Mouse (Mus musculus): ENCODE measurements around the gene Slc9a8. TPM values are rescaled to one million over a fixed set of nuclear protein-coding genes. Genes with fewer than 3 reads are reported as not detected.
A peak's percentile ranks its signal among the peaks of the same experiment; 100 is the strongest.

The Slc9a8 gene
- total and polyA plus RNA-seq, 2 experiments from 2014 or later = 17.9 to 43.1 TPM

DNA sequence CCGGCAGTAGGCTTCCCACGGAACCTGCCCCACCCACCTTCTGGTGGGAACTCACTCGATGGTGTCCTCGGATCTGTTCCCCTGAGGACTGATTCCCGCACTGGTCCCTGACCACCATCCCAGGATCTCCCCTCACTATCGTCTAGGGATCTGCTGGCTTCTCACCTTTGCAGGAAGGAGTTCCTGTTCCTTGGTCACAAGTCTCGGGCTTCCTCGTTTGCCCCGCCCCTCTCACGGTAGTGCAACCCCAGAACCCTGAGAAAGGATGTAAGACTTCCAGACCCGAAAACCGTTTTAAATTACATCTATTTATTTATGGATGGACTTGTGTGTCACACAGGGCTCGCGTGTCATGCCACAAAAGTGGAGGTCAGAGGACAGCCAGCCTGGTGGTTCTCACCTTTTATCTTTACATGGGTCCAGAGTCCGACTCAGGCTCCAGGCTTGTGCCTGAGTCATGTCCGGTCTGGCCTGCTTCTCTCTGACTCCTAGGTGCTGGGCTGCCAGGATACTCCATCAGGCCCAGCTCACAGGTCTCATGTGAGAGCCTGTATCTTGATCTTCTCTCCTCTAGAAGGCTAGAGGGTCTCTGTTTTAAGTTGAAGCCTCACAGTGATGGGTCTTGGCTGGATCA, 14.1 kb upstream of the Slc9a8 start:
- 93% methylated on average over 16 of the region's 16 CpGs for WGBS
- Histone ChIP-seq H3K9ac (replicated peaks; ENCODE audit: low read length) (no peak overlapping the region), H3K4me1 (ENCODE audit: insufficient read depth, low read length) (no peaks in the 10 kb centered on the region), H3K27ac (no peak overlapping the region), H3K4me3 (ENCODE audit: low read length) (no peak overlapping the region), H3K27me3 (ENCODE audit: insufficient read depth, low read length) (no peaks in the 10 kb centered on the region), H3K36me3 (ENCODE audit: insufficient read depth, low read length) (no peaks in the 10 kb centered on the region), H3K4me2 (ENCODE audit: low read depth, low read length) (no peak overlapping the region), H3K9me3 (ENCODE audit: low read length) (no peaks in the 10 kb centered on the region)
- no peak for TF ChIP-seq CTCF (IDR thresholded peaks at IDR 0.05; ENCODE audit: low read depth)
- no peak for DNase-seq (ENCODE audit: low spot score)
- ATAC-seq = no peak

GRCm38 (mm10) chr2:167414461-167414860, 7.1 kb upstream of the Slc9a8 start:
- TF ChIP-seq CTCF (IDR thresholded peaks at IDR 0.05; ENCODE audit: low read depth) = no peak
- no peak overlapping the region for H3K4me2 ChIP-seq (ENCODE audit: low read depth, low read length)
- no peak for ATAC-seq
- no peaks in the 10 kb centered on the region for H3K9me3 ChIP-seq (ENCODE audit: low read length)
- no peak overlapping the region for H3K9ac ChIP-seq (replicated peaks; ENCODE audit: low read length)
- H3K4me1 ChIP-seq (ENCODE audit: insufficient read depth, low read length) = no peaks in the 10 kb centered on the region
- 88% methylated on average over 5 of the region's 5 CpGs for WGBS
- no peak for DNase-seq (ENCODE audit: low spot score)
- H3K36me3 ChIP-seq (ENCODE audit: insufficient read depth, low read length) = no peaks in the 10 kb centered on the region
- H3K4me3 ChIP-seq (ENCODE audit: low read length) = no peak overlapping the region
- no peaks in the 10 kb centered on the region for H3K27me3 ChIP-seq (ENCODE audit: insufficient read depth, low read length)
- H3K27ac ChIP-seq = no peak overlapping the region

GRCm38 (mm10) chr2:167415970-167416563, 5.4 kb upstream of the Slc9a8 start:
- no peak for ATAC-seq
- Histone ChIP-seq H3K9ac (replicated peaks; ENCODE audit: low read length) (no peak overlapping the region), H3K4me3 (ENCODE audit: low read length) (no peak overlapping the region), H3K27ac (no peak overlapping the region), H3K4me1 (ENCODE audit: insufficient read depth, low read length) (no peaks in the 10 kb centered on the region), H3K36me3 (ENCODE audit: insufficient read depth, low read length) (no peaks in the 10 kb centered on the region), H3K4me2 (ENCODE audit: low read depth, low read length) (no peak overlapping the region), H3K9me3 (ENCODE audit: low read length) (no peaks in the 10 kb centered on the region), H3K27me3 (ENCODE audit: insufficient read depth, low read length) (no peaks in the 10 kb centered on the region)
- whole genome bisulfite sequencing = 62% methylated on average over 9 of the region's 9 CpGs
- TF ChIP-seq CTCF (IDR thresholded peaks at IDR 0.05; ENCODE audit: low read depth) = no peak
- no peak for DNase-seq (ENCODE audit: low spot score)

DNA sequence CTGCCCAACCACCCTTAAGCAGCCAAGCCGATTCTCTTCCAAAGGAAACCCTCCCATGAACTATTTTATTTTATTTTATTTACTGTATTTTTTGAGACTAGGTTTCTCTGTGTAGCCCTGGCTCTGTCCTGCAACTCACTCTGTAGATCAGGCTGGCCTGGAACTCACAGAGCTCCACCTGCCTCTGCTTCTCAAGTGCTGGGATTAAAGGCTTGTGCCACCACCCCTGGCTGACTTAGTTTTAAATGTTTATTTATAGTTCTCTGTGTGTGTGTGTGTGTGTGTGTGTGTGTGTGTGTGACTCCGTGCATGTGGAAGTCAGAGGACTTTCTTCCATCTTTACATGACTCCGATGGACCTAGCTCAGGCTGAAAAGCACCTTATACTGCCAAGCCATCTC, 4.5 kb upstream of the Slc9a8 start:
- H3K4me1 ChIP-seq (ENCODE audit: insufficient read depth, low read length) = no peaks in the 10 kb centered on the region
- 84% methylated on average over 3 of the region's 3 CpGs for WGBS
- no peak for TF ChIP-seq CTCF (IDR thresholded peaks at IDR 0.05; ENCODE audit: low read depth)
- no peaks in the 10 kb centered on the region for H3K9me3 ChIP-seq (ENCODE audit: low read length)
- H3K4me2 ChIP-seq (ENCODE audit: low read depth, low read length) = no peak overlapping the region
- H3K9ac ChIP-seq (replicated peaks; ENCODE audit: low read length) = no peak overlapping the region
- H3K27me3 ChIP-seq (ENCODE audit: insufficient read depth, low read length) = no peaks in the 10 kb centered on the region
- no peak overlapping the region for H3K4me3 ChIP-seq (ENCODE audit: low read length)
- no peak for DNase-seq (ENCODE audit: low spot score)
- H3K27ac ChIP-seq = no peak overlapping the region
- ATAC-seq = no peak
- H3K36me3 ChIP-seq (ENCODE audit: insufficient read depth, low read length) = no peaks in the 10 kb centered on the region

GRCm38 (mm10) chr2:167417694-167418093, 3.8 kb upstream of the Slc9a8 start:
- H3K27ac ChIP-seq = no peak overlapping the region
- 46% methylated on average over 4 of the region's 4 CpGs for WGBS
- no peak overlapping the region for H3K4me3 ChIP-seq (ENCODE audit: low read length)
- H3K9ac ChIP-seq (replicated peaks; ENCODE audit: low read length) = no peak overlapping the region
- TF ChIP-seq CTCF (IDR thresholded peaks at IDR 0.05; ENCODE audit: low read depth) = peak; percentile 76
- no peak overlapping the region for H3K4me2 ChIP-seq (ENCODE audit: low read depth, low read length)
- ATAC-seq (no peak), DNase-seq (ENCODE audit: low spot score) (peak; percentile 80)
- no peaks in the 10 kb centered on the region for H3K36me3 ChIP-seq (ENCODE audit: insufficient read depth, low read length)
- H3K4me1 ChIP-seq (ENCODE audit: insufficient read depth, low read length) = peaks cover 5% of the 10 kb centered on the region
- H3K9me3 ChIP-seq (ENCODE audit: low read length) = no peaks in the 10 kb centered on the region
- no peaks in the 10 kb centered on the region for H3K27me3 ChIP-seq (ENCODE audit: insufficient read depth, low read length)

- peaks cover under 1% of the 10 kb centered on the region; the same call in 1 of the 2 replicates for H3K36me3 ChIP-seq (ENCODE audit: insufficient read depth, low read length)
- DNase-seq (ENCODE audit: low spot score) (peak; percentile 77), ATAC-seq (no peak)
- TF ChIP-seq CTCF (IDR thresholded peaks at IDR 0.05; ENCODE audit: low read depth) = peak; percentile 91
- no peaks in the 10 kb centered on the region for H3K27me3 ChIP-seq (ENCODE audit: insufficient read depth, low read length)
- H3K4me1 ChIP-seq (ENCODE audit: insufficient read depth, low read length) = peaks cover 6% of the 10 kb centered on the region
- H3K27ac ChIP-seq = no peak overlapping the region
- no peak overlapping the region for H3K9ac ChIP-seq (replicated peaks; ENCODE audit: low read length)
- H3K9me3 ChIP-seq (ENCODE audit: low read length) = no peaks in the 10 kb centered on the region
- WGBS = 52% methylated on average over 1 of the region's 1 CpGs
- no peak overlapping the region for H3K4me2 ChIP-seq (ENCODE audit: low read depth, low read length)
- no peak overlapping the region for H3K4me3 ChIP-seq (ENCODE audit: low read length)
These were observed 2.3 kb upstream of the Slc9a8 start for GRCm38 (mm10) chr2:167419204-167419603.

DNA sequence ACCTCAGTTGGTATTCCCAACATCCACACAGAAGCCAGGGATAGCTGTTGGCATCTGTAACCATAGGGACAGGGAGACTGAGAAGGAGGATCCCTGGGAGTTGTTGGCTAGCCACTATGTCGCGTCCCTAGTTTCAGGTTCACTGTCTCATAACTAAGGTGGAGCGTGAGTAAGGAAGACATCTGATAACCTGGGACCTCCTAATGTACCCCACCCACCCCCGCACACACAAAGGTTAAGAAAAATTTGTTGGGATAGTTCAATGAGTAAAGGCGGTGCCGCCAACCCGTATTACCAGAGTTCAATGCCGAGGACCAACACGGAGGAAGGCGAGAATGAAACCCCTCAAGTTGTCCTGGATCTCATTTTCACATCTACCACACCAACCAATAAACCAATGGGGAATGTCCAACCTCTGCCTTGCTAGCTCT, 686 bp upstream of the Slc9a8 start:
- WGBS = 23% methylated on average over 10 of the region's 10 CpGs
- Histone ChIP-seq H3K9me3 (ENCODE audit: low read length) (no peaks in the 10 kb centered on the region), H3K4me1 (ENCODE audit: insufficient read depth, low read length) (peaks cover 6% of the 10 kb centered on the region), H3K36me3 (ENCODE audit: insufficient read depth, low read length) (peaks cover 13% of the 10 kb centered on the region), H3K4me3 (ENCODE audit: low read length) (peak overlapping the region; percentile 70), H3K9ac (replicated peaks; ENCODE audit: low read length) (peak overlapping the region; percentile 87), H3K27me3 (ENCODE audit: insufficient read depth, low read length) (no peaks in the 10 kb centered on the region), H3K27ac (peak overlapping the region; percentile 99), H3K4me2 (ENCODE audit: low read depth, low read length) (peak overlapping the region; percentile 92)
- ATAC-seq (no peak), DNase-seq (ENCODE audit: low spot score) (no peak)
- TF ChIP-seq CTCF (IDR thresholded peaks at IDR 0.05; ENCODE audit: low read depth) = no peak

Measured in hindbrain, postnatal 0 days (tissue).